Mouse (Mus musculus) left cerebral cortex, postnatal 4 days (tissue): ENCODE data around the gene Gm12253. TPM values are rescaled to one million over a fixed set of nuclear protein-coding genes. Genes with fewer than 3 reads are reported as not detected.

Experiments used
- DNase-seq: peaks from one replicate; pipeline ENCODE4 v3.0.0-alpha.2; 2022
- intact Hi-C: fragments of 180-260 bp; cut with DNase I; formaldehyde crosslinking; loops from one replicate; pipeline ENCODE4 v1.15.1; 2025
- total RNA-seq, 2 experiments: library from RNA; stranded (reverse); gene quantifications; 2 replicates each; pipeline ENCODE4 v1.2.3; 2021

Gene Gm12253
- total RNA-seq, result not detected

DNA sequence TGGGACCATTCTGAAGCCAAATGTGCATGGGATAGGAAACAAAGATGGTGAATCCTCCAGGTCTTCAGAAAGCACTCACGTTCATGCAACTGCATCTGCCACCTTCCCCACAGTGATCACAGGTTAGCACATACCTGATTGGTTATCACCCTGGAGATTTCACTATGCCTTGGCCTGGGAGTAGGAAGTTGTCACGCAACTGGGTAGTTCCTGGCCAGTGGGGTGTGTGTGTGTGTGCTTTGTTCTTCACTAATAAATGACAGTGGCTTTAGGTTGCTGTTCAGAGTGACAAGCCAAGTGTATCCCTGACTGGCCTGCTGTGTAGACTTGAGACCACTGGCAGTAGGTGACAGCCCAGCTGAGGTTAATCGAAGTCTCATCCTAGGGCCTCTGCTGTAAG is at the start of gene Gm12253:
Gm12253 (plus strand) TSS at position 301 of the 400 bp plus-strand sequence.
- intact Hi-C loops, result no loop called here
- no peak for DNase-seq

DNA sequence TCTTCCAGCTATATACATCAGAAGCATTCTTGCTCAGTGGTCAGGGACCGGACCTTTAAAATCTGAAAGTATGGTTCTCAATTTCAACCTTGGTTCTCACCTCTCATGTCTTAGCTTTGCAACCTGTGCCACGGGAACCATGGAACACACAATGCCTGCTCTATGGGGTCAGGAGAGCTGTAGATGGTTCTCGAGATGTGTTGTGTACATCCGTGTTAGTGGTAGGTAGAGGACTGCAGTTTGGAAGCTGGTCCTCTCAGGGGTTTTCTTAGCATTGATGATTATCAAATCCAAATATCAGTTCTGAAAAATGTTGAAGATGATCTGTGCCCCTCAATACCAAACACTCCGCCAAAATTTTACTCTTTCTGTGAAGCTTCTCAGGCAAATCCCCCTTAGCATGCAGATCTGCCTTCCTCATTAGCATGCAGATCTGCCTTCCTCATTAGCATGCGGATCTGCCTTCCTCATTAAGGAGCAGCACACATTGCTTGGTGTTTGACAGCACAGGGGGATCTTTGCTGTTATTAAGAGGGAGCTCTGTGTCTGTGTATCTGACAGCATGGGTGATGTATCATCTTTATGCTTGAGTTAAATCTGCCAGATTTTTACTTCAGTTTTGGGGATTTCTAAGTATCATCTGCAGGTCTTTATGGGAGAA is 32.2 kb upstream of the Gm12253 start:
- intact Hi-C loops, result no loop called here
- DNase-seq, result no peak

DNA sequence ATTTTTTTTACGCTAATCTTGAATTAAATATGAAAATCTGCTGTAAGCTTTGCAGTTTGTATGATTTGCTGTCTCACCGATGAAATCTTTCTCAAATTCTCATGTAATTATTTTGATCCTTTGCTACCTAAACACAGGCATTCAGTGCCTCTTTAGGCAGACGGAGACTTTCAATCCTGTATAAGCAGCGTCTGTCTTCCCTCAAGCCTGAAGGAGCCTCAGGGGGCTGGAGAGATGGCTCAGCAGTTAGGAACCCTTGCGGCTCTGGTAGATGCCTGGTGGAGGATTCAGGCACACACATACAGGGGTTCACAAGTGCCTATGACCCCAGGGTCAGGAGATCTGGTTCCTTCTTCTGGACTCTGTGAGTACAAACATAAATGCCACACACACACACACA is 31.7 kb upstream of the Gm12253 start:
- no peak for DNase-seq
- intact Hi-C loops, result no loop called here

DNA sequence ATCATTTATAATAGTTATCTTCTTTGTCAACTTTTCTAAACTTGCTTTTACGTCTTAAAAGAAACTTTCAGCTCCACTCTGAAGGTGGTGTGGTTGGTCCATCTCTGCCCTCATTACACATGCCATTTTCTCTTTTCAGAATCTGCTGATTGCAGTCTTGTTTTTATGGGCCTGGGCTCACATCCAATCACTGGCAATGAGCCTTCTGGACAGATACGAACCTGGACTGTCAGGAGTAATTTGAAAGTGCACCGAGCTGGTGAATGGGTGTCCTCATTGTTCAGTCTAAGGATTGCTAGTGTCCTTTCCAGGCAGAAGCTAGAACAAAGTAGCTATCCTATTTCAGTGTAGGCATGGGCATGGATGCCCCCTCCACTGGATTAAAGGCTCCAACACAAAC is 24.3 kb upstream of the Gm12253 start:
- intact Hi-C loops, result no loop called here
- peak; percentile 7 for DNase-seq

DNA sequence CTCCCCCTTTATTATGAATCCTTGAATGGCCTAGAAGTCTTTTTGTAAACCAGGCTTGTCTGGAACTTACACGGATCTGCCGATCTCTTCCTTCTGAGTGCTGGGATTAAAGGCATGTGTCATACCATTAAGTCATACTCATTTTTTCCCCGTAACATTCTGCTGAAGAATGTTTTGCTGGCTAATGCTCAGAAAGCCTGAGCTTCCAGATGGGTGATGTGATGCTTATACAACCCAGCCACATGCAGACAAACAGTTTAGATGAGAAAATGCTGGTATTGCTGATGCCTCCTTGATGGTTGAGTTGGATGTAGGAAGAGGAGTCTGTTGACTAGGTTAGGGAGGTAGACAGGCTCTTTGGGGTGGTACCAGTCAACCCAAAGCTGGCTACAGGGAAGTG is 14.0 kb upstream of the Gm12253 start:
- no peak for DNase-seq
- intact Hi-C loops, result no loop called here

DNA sequence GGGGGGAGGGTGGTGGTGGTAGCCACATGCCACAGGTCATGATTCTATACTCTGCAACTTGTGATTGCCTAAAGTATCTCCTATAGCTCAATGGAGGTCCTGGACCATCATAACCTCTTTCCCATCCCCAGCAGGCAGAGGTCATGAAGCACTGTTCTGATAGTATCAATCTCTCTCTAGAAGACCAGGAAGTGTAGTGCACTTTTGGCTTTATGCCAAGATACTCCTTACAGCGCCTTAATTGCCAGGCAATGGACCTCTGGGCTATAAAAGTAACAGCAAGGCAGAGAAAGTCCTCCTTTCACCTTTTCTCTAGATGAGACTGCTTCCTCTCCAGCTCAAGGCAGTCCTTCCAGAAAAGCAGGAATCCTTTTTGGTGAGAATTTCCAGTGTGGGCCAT is 11.5 kb upstream of the Gm12253 start, which contains the start of gene 1810065E05Rik:
1810065E05Rik (plus strand) TSS at position 297 of the 400 bp plus-strand sequence.
- no peak for DNase-seq
- intact Hi-C loops, result no loop called here

DNA sequence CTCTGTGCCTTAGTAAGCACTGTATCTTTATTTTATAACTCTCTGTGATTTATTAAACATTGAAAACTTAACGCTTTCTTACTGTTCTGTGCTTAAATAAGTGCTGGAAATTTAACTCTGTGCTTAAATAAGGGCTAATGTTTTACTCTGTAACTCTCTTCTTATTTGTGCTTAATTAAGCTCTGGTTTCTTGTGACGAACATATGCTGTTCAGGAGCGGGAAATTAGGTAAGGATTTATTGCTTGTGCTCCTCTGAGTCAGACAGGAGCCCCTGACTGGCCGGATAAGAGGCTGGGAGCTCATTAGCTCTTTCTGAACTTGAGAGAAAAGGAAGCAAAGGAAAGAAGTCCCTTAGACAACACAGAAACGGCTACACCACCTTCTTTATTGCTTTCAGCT is 5.5 kb downstream of the Gm12253 start:
- no peak for DNase-seq
- intact Hi-C loops, result no loop called here

DNA sequence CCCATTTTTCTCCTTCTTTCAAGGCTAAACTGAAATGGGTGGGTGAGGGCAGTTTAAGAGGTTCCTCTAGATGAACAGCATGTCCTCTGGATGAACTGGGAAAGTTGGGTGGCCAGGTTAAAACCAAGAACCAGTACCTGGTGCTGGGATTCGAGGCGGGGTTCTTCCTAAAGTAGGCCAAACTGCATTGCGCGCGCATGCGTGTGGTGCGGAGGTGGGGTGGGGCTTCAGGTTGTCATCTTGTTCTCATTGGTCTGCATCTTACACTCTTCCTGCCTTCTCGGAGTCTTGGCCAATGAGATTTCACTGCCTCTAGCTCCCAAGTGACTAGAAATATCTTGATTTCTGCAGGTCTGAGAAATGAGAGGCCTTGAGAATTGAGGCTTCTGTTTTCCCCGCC is 20.4 kb downstream of the Gm12253 start, which contains the start of gene Lypd9:
Lypd9 (minus strand) TSS at position 165 of the 400 bp plus-strand sequence.
- DNase-seq, result no peak
- intact Hi-C loops, result no loop called here

DNA sequence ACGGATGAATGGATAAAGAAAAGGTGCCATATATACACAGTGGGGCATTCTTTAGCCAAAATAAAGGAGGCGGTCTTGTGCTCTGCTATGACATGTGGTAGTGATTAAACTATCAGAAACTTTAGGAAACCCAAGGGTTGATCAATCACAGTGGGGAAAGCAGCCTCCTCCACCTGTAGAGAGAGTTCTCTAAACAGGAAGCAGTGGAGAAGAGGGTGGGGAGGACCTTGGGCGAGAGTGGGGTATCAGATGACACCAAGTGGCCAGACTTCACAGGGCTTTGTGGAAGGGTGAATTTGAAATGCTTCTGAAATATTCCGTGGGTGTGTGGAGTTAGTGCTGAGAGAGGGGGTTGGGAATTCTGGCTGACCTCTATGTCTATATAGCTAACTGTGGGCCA is 21.2 kb downstream of the Gm12253 start:
- intact Hi-C loops, result no loop called here
- no peak for DNase-seq

DNA sequence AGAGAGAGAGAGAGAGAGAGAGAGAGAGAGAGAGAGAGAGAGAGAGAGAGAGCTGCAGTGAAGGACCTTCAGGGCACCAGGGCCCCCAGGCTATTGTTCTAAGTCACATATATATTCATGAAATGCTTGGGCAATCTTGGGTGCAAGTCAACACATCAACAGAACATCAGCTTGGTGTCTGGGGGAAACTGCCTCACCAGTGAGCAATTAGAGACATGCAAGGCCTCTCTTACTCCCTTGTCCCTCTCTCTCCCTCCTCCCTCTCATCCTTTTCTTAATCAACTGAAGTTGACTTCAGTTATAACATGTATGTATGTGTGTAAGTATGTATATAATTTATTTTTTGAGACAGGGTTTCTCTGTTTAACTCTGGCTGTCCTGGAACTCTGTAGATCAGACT is 29.8 kb downstream of the Gm12253 start, which contains the start of gene Olfr30:
Olfr30 (minus strand) TSS at position 101 of the 400 bp plus-strand sequence.
- intact Hi-C loops, result no loop called here
- no peak for DNase-seq

Other genes starting within 250 kb of the Gm12253 start
- under 1 TPM; 0.66 to 0.79 TPM for gene Igtp, start 233.0 kb upstream of the Gm12253 start, total RNA-seq
- gene Irgm2, start 232.9 kb upstream of the Gm12253 start, total RNA-seq, result 1 to 10 TPM in 1 of 2 experiments, under 1 TPM in 1; 0.79 to 1.2 TPM
- gene 4930438A08Rik, start 157.8 kb upstream of the Gm12253 start, total RNA-seq, result not detected
- gene Zfp692, start 125.5 kb upstream of the Gm12253 start, total RNA-seq, result 10 to 100 TPM; 30.4 to 32.2 TPM
- gene Zfp672, start 102.2 kb upstream of the Gm12253 start, total RNA-seq, result 10 to 100 TPM; 43.5 TPM
- 10 to 100 TPM; 44.2 to 48.8 TPM for gene Sh3bp5l, start 101.8 kb upstream of the Gm12253 start, total RNA-seq
- not detected for gene Lypd8, start 53.5 kb upstream of the Gm12253 start, total RNA-seq
- not detected for gene 1810065E05Rik, start 11.4 kb upstream of the Gm12253 start, total RNA-seq
- gene Lypd9, start 20.4 kb downstream of the Gm12253 start, total RNA-seq, result not detected
- not detected for gene Olfr30, start 29.7 kb downstream of the Gm12253 start, total RNA-seq
- gene Olfr332, start 60.0 kb downstream of the Gm12253 start, total RNA-seq, result not detected
- gene Olfr331, start 70.0 kb downstream of the Gm12253 start, total RNA-seq, result not detected
- gene Olfr330, start 102.3 kb downstream of the Gm12253 start, total RNA-seq, result not detected
- gene Olfr329-ps, start 113.9 kb downstream of the Gm12253 start, total RNA-seq, result not detected
- under 1 TPM; 0.12 to 0.34 TPM for gene Olfr328, start 123.1 kb downstream of the Gm12253 start, total RNA-seq
- not detected for gene Olfr224, start 138.0 kb downstream of the Gm12253 start, total RNA-seq
- gene Olfr325, start 145.2 kb downstream of the Gm12253 start, total RNA-seq, result not detected
- not detected for gene Olfr324, start 162.6 kb downstream of the Gm12253 start, total RNA-seq
- gene 2210407C18Rik, start 183.5 kb downstream of the Gm12253 start, total RNA-seq, result not detected
- gene Olfr323, start 197.9 kb downstream of the Gm12253 start, total RNA-seq, result not detected
- gene Trim58, start 207.9 kb downstream of the Gm12253 start, total RNA-seq, result under 1 TPM in 1 of 2 experiments, not detected in 1; 0.26 TPM
- gene Olfr322, start 226.2 kb downstream of the Gm12253 start, total RNA-seq, result not detected
- gene Olfr320, start 248.5 kb downstream of the Gm12253 start, total RNA-seq, result not detected